Mouse (Mus musculus) forebrain, embryonic 16.5 days (tissue): ENCODE results near the gene Sipa1l3. TPM values are rescaled to one million over a fixed set of nuclear protein-coding genes. Genes with fewer than 3 reads are reported as not detected.

Experiments
- ATAC-seq: fragments of 200-750 bp; cut with Nextera tagmentation; 2 replicates; pipeline ENCODE4 v1.8.0; 2017; ENCODE audit warnings: mild to moderate bottlenecking, moderate library complexity
- H3K27ac ChIP-seq: fragments of 300-500 bp; sonication (generic); 2 replicates; pipeline ENCODE4 v1.5.1; 2014; ENCODE audit warnings: low read length, control low read depth
- H3K27me3 ChIP-seq: fragments of 300-500 bp; sonication (generic); replicated peaks from 2 replicates; pipeline ENCODE4 v1.6.1; 2014; ENCODE audit warnings: low read length; ENCODE audit not compliant: control insufficient read depth, insufficient read depth
- H3K36me3 ChIP-seq: fragments of 300-500 bp; sonication (generic); 2 replicates; pipeline ENCODE4 v1.6.1; 2014; ENCODE audit not compliant: control insufficient read depth, insufficient read depth
- H3K4me1 ChIP-seq: fragments of 300-500 bp; sonication (generic); replicated peaks from 2 replicates; pipeline ENCODE4 v1.6.1; 2014; ENCODE audit warnings: low read length; ENCODE audit not compliant: control insufficient read depth, insufficient read depth
- H3K4me2 ChIP-seq: fragments of 300-500 bp; sonication (generic); 2 replicates; pipeline ENCODE4 v1.6.1; 2014; ENCODE audit warnings: mild to moderate bottlenecking, low read length, control low read depth
- H3K4me3 ChIP-seq: fragments of 300-500 bp; sonication (generic); replicated peaks from 2 replicates; pipeline ENCODE4 v1.5.1; 2014; ENCODE audit warnings: mild to moderate bottlenecking, low read length, control low read depth
- H3K9ac ChIP-seq: fragments of 300-500 bp; sonication (generic); replicated peaks from 2 replicates; pipeline ENCODE4 v1.6.1; 2014; ENCODE audit warnings: low read depth, low read length, control low read depth
- H3K9me3 ChIP-seq: fragments of 300-500 bp; sonication (generic); 2 replicates; pipeline ENCODE4 v1.6.1; 2016; ENCODE audit warnings: low read length; ENCODE audit not compliant: control insufficient read depth
- WGBS: fragments of 180-500 bp; shearing (Covaris S2); extraction: QIAGEN DNeasy Blood & Tissue Kit; methylation state at CpG from one replicate; pipeline ENCODE4 v1.1.7; 2014; 5-methylcytosine and 5-hydroxymethylcytosine counted together
- polyA plus RNA-seq: library from polyadenylated mRNA; unstranded; fragments of >200 nt; fragmentation: Nextera tagmentation; extraction: Ambion mirVana; gene quantifications from 2 replicates; pipeline ENCODE4 v1.2.1, GENCODE M21; 2015

Gene Sipa1l3
- polyA plus RNA-seq, 1 experiment from 2014 or later, result 16.1 TPM

DNA sequence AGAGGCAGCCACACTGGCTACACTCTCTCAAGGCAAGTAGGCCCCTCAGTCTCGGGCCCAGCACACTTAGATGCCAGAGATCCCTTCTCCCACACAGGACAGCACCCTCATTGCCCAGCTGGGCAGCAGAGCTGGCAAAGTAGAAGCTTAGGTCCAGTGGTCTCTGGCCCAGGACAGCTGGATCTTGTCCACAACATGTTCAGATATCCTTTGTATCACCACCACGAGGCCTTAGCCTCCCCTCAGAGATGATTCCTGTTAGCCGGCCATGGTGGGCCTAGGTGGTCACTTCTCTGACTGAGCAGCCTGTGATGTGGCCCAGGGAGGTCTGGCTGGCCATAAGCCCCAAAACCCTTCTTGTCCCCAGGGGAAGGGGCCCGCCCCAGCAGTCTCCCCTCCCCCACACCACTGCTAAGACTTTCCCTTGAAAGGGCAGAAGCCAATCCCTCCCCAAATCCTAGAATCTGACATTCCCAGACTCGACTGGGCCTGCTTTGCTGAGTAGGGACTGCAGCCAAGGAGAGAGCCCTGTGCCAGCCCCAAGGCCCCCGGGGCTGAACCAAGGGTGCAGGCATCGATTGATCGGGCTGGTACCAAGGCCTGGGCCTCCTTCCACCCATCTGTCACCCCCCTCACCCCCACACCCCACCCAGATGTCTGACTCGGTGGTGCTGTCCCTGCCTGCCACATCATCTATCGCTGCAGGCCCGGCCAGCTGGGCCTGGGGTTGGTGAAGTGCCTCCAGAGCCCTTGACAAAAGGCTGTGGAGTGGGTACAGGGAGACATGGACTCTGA, 227.6 kb downstream of the Sipa1l3 start:
- H3K9me3 ChIP-seq, result no peaks in the 10 kb centered on the region
- peak overlapping the region; percentile 5; the same call in 1 of the 2 replicates for H3K4me2 ChIP-seq
- no peaks in the 10 kb centered on the region for H3K36me3 ChIP-seq
- H3K27me3 ChIP-seq, result no peaks in the 10 kb centered on the region
- H3K27ac ChIP-seq, result peak overlapping the region; percentile 86
- WGBS, result 36% methylated on average over 11 of the region's 11 CpGs
- H3K4me3 ChIP-seq, result no peak overlapping the region
- ATAC-seq, result peak; percentile 32
- H3K9ac ChIP-seq, result no peak overlapping the region
- H3K4me1 ChIP-seq, result peaks cover 37% of the 10 kb centered on the region

DNA sequence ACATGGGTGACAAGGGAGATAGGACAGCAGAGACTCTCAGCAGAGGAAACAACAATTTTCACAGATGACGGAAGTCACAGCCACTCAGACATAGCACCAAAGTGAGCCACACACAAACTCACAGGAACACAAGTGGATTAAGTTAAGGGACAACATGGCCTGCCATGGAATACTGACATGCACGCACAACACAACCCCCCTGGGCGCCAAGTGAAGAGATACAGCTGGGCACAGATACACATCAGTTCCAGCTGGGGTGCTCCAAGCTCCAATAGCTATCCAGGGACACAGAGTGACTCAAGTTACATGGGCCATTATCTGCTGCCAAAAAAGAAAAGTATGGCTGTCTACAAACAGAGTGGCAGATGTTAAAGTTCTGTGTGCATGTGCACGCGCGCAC, 228.6 kb downstream of the Sipa1l3 start:
- Histone ChIP-seq H3K27me3 (no peaks in the 10 kb centered on the region), H3K36me3 (no peaks in the 10 kb centered on the region), H3K9me3 (no peaks in the 10 kb centered on the region), H3K4me3 (peak overlapping the region; percentile 60), H3K4me2 (no peak overlapping the region; the same call in 1 of the 2 replicates), H3K4me1 (peaks cover 37% of the 10 kb centered on the region), H3K27ac (no peak overlapping the region), H3K9ac (peak overlapping the region; percentile 70)
- 79% methylated on average over 6 of the region's 6 CpGs for WGBS
- ATAC-seq, result no peak

DNA sequence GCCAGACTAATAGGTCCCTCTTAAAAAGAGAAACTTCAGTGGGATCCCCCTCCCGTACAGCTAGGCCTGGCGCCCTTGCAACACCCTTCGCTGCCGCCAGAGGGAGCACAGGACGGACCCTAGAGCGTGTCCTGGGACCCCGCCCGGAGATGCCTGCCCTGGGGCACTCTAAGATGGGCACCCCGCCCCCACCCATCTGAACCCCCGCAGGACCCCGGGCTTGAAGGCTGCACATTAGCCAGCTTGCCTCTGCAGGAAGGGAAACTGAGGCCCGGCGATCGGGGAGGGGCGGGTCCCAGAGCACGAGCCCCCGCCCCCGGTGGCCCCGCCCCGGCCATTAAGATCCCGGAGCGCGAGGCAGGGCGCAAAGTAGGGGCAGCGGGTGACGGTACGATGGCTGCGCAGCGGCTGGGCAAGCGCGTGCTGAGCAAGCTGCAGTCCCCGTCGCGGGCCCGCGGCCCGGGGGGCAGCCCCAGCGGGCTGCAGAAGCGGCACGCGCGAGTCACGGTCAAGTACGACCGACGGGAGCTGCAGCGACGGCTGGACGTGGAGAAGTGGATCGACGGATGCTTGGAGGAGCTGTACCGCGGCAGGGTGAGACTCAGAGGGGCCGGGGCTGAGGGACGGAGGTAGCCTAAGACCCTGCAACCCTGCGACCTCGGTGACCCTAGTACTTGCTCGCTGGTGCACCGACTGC, 229.4 kb downstream of the Sipa1l3 start, which contains the start of gene Ppp1r14a:
TSS of gene Ppp1r14a (plus strand) at position 367 of the 697 bp plus-strand sequence.
- Histone ChIP-seq H3K36me3 (no peaks in the 10 kb centered on the region), H3K4me2 (peak within 1 kb of the TSS; percentile 91), H3K9me3 (no peaks in the 10 kb centered on the region), H3K4me1 (peaks cover 37% of the 10 kb centered on the region), H3K4me3 (peak within 1 kb of the TSS; percentile 60), H3K27me3 (no peaks in the 10 kb centered on the region), H3K9ac (peak within 1 kb of the TSS; percentile 70), H3K27ac (no peak within 1 kb of the TSS)
- WGBS, result under 1% methylated on average over 59 of the region's 59 CpGs
- peak; percentile 25; the same call in 1 of the 2 replicates for ATAC-seq

DNA sequence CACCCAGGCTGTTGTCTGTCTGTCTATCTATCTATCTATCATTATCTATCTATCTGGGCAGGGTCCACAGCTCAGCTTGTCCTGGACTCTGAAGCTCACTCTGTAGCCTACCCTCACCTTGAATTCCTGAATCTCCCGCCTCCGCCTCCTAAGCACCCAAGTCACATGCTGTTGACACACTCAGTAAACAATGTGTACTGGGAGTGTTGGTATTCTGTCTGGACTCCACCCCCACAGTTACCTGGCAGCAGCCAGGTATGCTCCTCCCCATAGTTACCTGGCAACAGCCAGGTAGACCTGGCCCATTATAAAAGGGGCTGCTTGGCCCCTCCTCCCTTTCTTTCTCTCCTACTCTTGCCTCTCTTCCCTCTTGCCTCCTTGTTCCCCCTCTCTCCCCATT, 230.4 kb downstream of the Sipa1l3 start:
- H3K9me3 ChIP-seq, result no peaks in the 10 kb centered on the region
- no peak overlapping the region for H3K4me2 ChIP-seq
- H3K27me3 ChIP-seq, result no peaks in the 10 kb centered on the region; the same call in 1 of the 2 replicates
- H3K4me3 ChIP-seq, result no peak overlapping the region
- WGBS, result 92% methylated on average over 2 of the region's 2 CpGs
- no peak for ATAC-seq
- no peaks in the 10 kb centered on the region for H3K36me3 ChIP-seq
- no peak overlapping the region for H3K27ac ChIP-seq
- no peak overlapping the region for H3K9ac ChIP-seq
- H3K4me1 ChIP-seq, result peaks cover 32% of the 10 kb centered on the region

DNA sequence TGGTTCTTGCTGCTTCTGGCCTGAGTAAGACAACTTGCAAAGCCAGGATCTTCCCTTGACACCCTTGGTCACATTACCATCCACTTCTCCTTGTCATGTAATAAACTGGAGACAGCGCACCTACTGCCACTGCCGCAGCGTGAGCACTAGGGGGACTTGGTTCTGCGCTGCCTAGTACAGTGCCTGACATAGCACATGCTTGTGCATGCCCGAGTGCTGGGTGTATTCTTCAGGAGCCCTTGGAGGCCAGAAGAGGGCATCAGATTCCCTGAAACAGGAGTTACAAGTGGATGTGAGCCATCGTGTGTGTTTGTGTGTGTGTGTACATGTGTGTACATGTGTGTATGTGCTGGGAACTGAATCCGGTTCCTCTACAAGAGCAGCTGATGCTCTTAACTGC, 231.0 kb downstream of the Sipa1l3 start:
- Histone ChIP-seq H3K4me2 (no peak overlapping the region), H3K9me3 (no peaks in the 10 kb centered on the region), H3K27ac (no peak overlapping the region), H3K4me1 (peaks cover 27% of the 10 kb centered on the region), H3K27me3 (no peaks in the 10 kb centered on the region; the same call in 1 of the 2 replicates), H3K4me3 (no peak overlapping the region), H3K9ac (no peak overlapping the region), H3K36me3 (no peaks in the 10 kb centered on the region)
- ATAC-seq, result no peak
- WGBS, result 85% methylated on average over 7 of the region's 7 CpGs

DNA sequence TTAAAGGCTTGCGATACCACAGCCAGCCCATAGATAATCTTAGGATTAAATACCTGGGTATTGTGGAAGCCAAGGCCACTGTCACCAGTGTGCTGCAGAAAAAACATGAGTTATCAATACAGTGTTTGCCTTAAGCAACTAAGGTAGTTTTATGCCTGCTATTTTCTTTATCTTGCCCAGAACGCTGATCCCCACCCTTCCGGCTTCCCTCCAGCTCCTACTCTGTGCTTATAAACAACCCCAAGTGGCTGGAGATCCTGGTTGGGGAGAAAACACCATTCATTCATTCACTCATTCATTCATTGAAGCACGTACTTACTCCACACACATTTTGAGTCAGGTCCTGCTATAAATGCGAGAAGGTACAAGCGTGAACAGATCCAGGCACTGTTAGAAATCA, 233.9 kb downstream of the Sipa1l3 start:
- 95% methylated on average over 6 of the region's 6 CpGs for WGBS
- no peak overlapping the region for H3K27ac ChIP-seq
- no peaks in the 10 kb centered on the region for H3K9me3 ChIP-seq
- H3K4me1 ChIP-seq, result peaks cover 24% of the 10 kb centered on the region
- no peak overlapping the region for H3K4me3 ChIP-seq
- no peak overlapping the region for H3K9ac ChIP-seq
- H3K27me3 ChIP-seq, result peaks cover 9% of the 10 kb centered on the region; the same call in 1 of the 2 replicates
- no peak for ATAC-seq
- no peak overlapping the region for H3K4me2 ChIP-seq
- H3K36me3 ChIP-seq, result no peaks in the 10 kb centered on the region

DNA sequence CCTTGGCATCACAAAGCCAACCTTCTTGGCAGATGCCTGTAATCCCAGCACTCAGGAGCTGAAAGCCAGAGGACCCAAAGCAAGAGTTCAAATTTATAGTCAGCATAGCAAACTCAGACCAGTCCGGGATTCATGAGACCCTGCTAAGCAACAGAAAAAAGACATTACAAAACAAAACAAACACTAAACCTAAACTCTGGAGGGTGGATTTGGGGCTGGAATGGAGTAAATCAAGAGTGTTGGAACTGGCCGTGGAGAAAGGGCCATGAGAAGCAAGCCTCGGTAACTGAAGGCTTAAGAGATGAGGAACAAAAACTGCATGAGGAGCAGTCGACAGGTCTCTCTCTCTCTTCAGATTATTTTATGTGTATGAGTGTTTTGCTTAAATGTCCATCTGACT, 234.6 kb downstream of the Sipa1l3 start:
- H3K4me2 ChIP-seq, result no peak overlapping the region
- H3K9ac ChIP-seq, result no peak overlapping the region
- WGBS, result 89% methylated on average over 4 of the region's 4 CpGs
- H3K36me3 ChIP-seq, result no peaks in the 10 kb centered on the region
- H3K9me3 ChIP-seq, result no peaks in the 10 kb centered on the region
- ATAC-seq, result no peak
- peaks cover 17% of the 10 kb centered on the region for H3K4me1 ChIP-seq
- H3K27ac ChIP-seq, result no peak overlapping the region
- H3K4me3 ChIP-seq, result no peak overlapping the region
- H3K27me3 ChIP-seq, result peaks cover 9% of the 10 kb centered on the region; the same call in 1 of the 2 replicates

DNA sequence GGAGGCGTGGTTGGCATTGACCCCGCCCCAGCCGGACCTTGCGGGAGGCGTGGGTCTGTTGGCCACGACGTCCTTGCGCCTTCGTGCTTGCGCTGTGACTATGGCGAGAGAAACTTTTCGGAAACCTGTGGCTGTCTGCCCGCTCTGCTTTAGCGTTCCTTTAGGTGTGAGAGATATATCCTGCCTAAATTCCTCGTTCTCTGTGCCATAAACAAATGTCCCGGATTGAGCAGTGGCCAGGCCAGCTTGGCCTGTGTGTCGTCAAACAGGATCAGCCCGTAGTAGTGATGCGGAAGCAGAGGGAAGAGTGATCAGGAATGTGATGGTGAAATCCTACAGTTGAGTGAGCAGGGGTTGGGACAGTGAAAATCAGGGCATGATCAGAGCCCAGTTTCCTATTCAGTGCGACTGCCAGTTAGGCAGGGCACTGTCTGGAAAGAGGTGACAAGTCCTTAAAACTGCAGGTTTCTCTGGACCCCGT, 236.3 kb downstream of the Sipa1l3 start:
- peaks cover 17% of the 10 kb centered on the region for H3K4me1 ChIP-seq
- peaks cover 9% of the 10 kb centered on the region; the same call in 1 of the 2 replicates for H3K27me3 ChIP-seq
- no peak for ATAC-seq
- peak overlapping the region; percentile 99 for H3K4me2 ChIP-seq
- H3K4me3 ChIP-seq, result peak overlapping the region; percentile 68
- no peak overlapping the region for H3K27ac ChIP-seq
- WGBS, result 8% methylated on average over 20 of the region's 21 CpGs
- H3K9me3 ChIP-seq, result no peaks in the 10 kb centered on the region
- no peaks in the 10 kb centered on the region for H3K36me3 ChIP-seq
- H3K9ac ChIP-seq, result peak overlapping the region; percentile 76
